Mouse (Mus musculus) telencephalon, adult 2 months (tissue): ENCODE data around the gene Stoml1.

Source experiments
- DNase-seq: peaks from one replicate; pipeline ENCODE4 v3.0.0-alpha.2; 2011; ENCODE audit warnings: low read depth, low spot score

Stoml1 gene

DNA sequence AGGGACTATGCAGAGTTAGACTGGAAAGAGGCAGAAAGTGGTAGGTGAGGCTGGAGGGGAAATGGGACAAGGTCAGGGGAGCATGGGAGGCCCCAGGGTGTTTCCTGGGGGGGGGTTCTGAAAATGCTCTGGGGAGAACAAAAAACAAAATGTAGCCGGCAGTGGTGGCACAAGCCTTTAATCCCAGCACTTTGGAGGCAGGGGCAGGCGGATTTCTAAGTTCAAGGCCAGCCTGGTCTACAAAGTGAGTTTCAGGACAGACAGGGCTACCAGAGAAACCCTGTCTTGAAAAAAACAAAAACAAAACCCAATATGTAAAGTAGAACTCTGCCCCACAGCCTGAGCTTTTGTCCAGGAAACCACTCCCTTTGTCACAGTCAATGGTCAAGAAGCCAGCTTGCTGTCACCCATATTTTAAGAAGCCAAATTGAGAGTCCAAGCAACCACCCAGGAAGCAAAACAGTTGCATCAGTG is 19.1 kb downstream of the Stoml1 start:
- DNase-seq, result no peak

GRCm38 (mm10) chr9:58272855-58273254 is 19.9 kb downstream of the Stoml1 start:
- DNase-seq, result no peak

GRCm38 (mm10) chr9:58274101-58274604 is 21.2 kb downstream of the Stoml1 start:
- no peak for DNase-seq

DNA sequence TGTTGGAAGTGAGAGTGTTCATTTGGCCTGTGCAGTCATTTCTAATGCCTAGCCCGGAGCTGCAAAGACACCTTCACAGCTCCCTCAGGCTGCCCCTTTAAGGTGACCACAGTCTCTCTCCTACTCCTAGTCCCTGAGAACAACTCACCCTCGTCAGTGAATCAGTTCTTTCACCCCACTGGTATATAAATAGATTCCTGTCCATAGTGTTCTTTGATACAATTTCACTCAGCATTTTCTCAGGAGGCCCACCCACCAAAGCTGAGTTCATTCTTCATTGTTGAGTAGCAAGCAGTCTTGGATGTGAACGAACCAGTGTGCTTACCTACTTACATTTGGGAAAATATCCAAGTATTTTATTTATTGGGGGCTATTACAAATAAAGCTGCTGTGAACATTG is 21.7 kb downstream of the Stoml1 start:
- no peak for DNase-seq

- DNase-seq, result peak; percentile 58
Observed at GRCm38 (mm10) chr9:58275115-58275774, 22.3 kb downstream of the Stoml1 start.

- no peak for DNase-seq
Observed at GRCm38 (mm10) chr9:58275797-58276196, 22.8 kb downstream of the Stoml1 start.

GRCm38 (mm10) chr9:58276346-58276745 is 23.4 kb downstream of the Stoml1 start:
- no peak for DNase-seq

GRCm38 (mm10) chr9:58278313-58278712 is 25.3 kb downstream of the Stoml1 start:
- DNase-seq, result no peak

DNA sequence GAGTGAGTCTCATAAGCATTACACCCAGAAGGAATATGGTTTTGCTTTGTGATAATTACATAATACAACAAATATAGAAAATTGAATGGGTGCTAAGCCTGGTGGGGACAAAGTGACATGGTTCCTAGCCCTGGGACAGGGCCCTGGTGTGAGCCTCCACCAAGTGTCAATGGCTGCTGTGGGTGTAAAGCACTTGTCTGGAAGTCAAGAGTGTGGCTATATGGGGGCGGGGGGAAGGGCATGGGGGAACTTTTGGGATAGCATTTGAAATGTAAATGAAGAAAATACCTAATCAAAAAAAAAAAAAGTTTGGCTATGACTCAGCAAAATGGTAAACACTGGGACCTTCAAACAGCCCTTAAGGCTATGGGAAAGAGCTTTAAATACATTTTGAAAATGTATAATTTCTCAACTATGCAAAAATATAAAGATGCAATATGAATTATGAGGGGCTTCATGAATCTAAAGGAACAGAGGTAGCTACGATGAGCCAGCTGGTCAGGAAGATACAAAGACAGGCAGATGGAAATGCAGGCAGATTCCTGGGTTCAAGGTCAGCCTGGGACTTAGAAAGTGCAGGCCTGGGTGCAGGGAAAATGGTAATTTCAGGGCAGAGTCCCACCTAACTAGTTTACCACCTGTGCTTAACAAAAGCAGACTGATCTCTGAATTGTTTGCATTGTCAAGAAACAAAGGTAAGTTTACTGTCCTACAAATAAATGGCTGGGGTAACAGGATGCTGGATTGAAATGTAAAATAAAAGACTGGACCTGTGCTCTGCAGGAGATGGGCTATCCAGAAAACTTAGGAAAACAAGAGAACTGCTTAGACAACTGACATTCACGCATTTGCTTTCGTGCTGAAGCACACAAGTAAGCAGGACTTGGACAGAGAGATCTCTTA is 26.1 kb downstream of the Stoml1 start:
- DNase-seq, result no peak

GRCm38 (mm10) chr9:58279780-58280179 is 26.8 kb downstream of the Stoml1 start:
- DNase-seq, result no peak

GRCm38 (mm10) chr9:58280259-58281109 is 27.5 kb downstream of the Stoml1 start:
- DNase-seq, result peak; percentile 84

DNA sequence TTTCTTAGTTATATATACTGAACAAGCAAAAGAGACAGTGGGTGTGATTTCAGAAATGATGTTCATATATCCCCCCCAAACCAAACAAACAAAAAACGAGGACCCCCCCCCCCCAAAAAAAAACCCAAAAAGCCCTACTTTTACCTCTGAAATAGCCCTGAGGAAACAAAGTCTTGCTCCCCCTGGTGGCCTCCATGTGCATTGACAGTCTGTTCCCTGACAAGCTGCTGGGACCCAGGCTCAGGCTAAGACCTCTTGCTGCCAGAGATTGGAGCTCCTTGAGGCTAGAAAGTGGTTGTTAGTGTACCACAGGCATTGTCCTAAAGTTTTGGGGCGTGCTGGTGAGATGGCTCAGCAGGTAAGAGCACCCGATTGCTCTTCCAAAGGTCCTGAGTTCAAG is 28.6 kb downstream of the Stoml1 start:
- no peak for DNase-seq

- DNase-seq, result no peak
Observed at GRCm38 (mm10) chr9:58283431-58283830, 30.5 kb downstream of the Stoml1 start.

DNA sequence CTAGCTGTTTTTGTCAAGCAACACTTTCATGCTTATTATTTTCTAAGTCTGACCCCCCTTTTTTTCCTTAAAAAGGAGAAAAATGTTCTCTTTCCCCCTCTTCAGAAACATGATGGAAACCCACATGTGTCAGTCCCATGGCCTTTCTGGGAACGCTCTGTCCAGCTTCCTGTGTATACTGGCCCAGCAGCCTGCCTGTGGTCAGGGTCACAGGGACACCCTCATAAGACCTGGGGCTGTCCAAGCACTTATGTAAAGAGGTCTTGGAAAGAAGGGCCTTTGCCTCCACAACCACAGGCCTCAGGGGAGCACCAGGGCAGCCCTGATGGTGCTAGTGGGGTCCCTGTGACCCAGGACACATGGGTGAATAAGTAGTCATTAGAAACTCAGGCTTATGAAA is 36.1 kb downstream of the Stoml1 start:
- DNase-seq, result no peak

DNA sequence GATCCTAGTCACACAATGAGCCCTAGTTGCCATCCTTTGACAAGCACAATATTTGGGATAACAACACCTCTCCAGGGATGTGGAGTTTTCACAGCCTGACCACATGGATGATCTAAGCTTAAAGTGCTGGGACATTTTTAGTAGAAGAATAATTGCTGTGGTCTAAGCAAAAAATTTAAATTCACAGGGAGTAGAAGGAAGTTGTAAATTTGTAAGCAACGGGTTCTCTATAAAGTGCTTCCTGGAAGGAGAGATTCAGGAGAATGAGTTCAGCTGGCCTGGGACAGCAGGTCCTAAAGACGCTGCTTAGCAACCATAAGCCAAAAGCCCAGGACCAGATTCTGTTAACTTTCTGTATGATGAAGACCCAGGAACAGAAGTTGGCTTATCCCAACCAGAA is 36.9 kb downstream of the Stoml1 start:
- DNase-seq, result no peak

DNA sequence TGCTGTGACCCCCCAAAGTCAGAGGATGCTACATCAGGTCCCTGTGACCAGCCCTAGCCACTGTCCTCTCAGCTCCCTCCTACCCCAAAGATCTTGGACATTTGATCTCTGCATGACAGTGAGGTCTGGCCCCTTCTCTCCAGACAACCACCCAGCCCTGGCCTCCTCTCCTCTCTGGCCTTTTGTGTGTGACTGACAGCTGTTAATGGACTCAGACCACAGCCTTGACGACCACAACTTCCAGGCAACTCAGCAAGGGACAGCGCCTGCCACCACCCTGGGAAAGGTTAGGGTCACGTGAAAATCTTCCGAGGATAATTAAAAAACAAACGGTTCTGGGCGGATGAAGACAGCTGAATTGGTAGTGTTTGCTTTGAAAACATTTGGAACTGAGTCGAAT is 41.6 kb downstream of the Stoml1 start:
- no peak for DNase-seq

DNA sequence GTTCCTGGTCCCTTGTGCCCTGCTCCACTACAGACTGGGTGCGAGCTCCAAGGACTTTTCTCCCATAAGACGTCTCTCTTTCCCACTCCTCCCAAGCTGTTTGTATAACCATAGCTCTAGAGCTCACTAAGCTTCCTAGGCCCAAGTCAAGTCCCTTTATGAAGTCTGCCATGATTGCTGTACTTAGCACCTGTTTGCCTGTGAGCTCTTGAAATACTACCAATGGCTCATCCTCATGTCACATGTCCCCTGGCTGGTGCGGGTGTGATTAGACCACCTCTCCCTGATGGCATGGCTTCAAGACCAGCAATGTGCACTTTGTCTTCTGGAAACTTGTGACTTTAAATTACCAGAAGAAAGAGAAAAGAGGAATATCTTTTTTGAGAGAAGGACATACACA is 42.4 kb downstream of the Stoml1 start:
- no peak for DNase-seq

DNA sequence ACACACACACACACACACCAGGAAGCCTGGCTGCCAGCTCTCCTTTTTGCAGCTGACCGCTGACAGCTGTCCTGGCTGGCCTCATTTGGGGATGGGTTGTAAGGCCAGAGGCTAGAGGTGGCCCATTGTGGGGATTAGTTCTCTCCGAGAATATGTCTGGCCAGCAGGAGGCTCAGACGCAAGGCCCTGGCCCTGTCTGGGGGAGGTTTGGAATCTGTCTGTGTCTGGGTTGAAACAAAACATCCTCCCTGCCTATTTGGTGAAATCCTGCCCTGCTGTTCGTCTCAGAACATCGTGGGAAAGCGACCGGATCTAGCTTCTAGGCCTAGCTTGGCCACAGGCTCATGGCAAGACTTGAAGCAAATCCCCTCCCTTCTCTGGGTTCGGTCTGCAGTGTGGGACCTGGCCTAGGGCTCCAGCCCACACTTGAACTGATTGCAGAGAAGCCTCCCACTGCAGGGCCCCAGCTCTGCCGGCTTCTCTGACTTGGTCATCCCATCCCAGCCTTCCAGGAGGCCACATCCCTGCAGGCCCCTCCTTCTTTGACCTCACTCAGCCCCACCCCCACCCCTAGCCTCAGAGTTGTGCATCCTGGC is 42.9 kb downstream of the Stoml1 start:
- no peak for DNase-seq

- DNase-seq, result no peak
Observed at GRCm38 (mm10) chr9:58297065-58297464, 44.1 kb downstream of the Stoml1 start.

GRCm38 (mm10) chr9:58297961-58298477 is 45.1 kb downstream of the Stoml1 start:
- no peak for DNase-seq

- no peak for DNase-seq
Observed at GRCm38 (mm10) chr9:58299356-58299799, 46.4 kb downstream of the Stoml1 start.
